Mouse (Mus musculus) forebrain, postnatal 0 days (tissue): ENCODE measurements at regions not wholly inside any gene's neighbourhood (a gene's known extent, or its start where the extent isn't known, plus 50 kb on each side); places are given as distances from the start of the nearest gene placed in this dataset.

Experiments used
- ATAC-seq: fragments of 200-750 bp; cut with Nextera tagmentation; 2 replicates; pipeline ENCODE4 v1.8.0; 2017; ENCODE audit warnings: mild to moderate bottlenecking, moderate library complexity
- DNase-seq: peaks from one replicate; pipeline ENCODE4 v3.0.0-alpha.2; 2015
- H3K27ac ChIP-seq: fragments of 300-500 bp; sonication (generic); 2 replicates; pipeline ENCODE4 v1.5.1; 2014; ENCODE audit warnings: low read depth, mild to moderate bottlenecking, antibody characterized with exemption, low read length, moderate library complexity, mixed read lengths
- H3K27me3 ChIP-seq: fragments of 300-500 bp; sonication (generic); 2 replicates; pipeline ENCODE4 v1.6.1; 2014; ENCODE audit warnings: mild to moderate bottlenecking, low read length, mixed read lengths; ENCODE audit not compliant: insufficient read depth
- H3K36me3 ChIP-seq: fragments of 300-500 bp; sonication (generic); 2 replicates; pipeline ENCODE4 v1.6.1; 2014; ENCODE audit warnings: mild to moderate bottlenecking, moderate library complexity; ENCODE audit not compliant: insufficient read depth
- H3K4me1 ChIP-seq: fragments of 300-500 bp; sonication (generic); 2 replicates; pipeline ENCODE4 v1.6.1; 2014; ENCODE audit warnings: antibody characterized with exemption; ENCODE audit not compliant: insufficient read depth
- H3K4me2 ChIP-seq: fragments of 300-500 bp; sonication (generic); 2 replicates; pipeline ENCODE4 v1.6.1; 2014; ENCODE audit warnings: low read depth, mild to moderate bottlenecking, moderate library complexity
- H3K4me3 ChIP-seq: fragments of 300-500 bp; sonication (generic); 2 replicates; pipeline ENCODE4 v1.5.1; 2014; ENCODE audit warnings: low read depth, low read length, mixed read lengths
- H3K9ac ChIP-seq: fragments of 300-500 bp; sonication (generic); 2 replicates; pipeline ENCODE4 v1.6.1; 2014; ENCODE audit warnings: mild to moderate bottlenecking
- H3K9me3 ChIP-seq: fragments of 300-500 bp; sonication (generic); 2 replicates; pipeline ENCODE4 v1.6.1; 2016; ENCODE audit warnings: low read length
- CTCF ChIP-seq: sonication (generic); IDR thresholded peaks from 2 replicates; pipeline ENCODE4 v1.5.1; 2016; ENCODE audit warnings: antibody characterized with exemption, control low read depth, low read depth
- WGBS: fragments of 180-500 bp; shearing (Covaris S2); extraction: QIAGEN DNeasy Blood & Tissue Kit; methylation state at CpG from one replicate; pipeline ENCODE4 v1.1.7; 2014; 5-methylcytosine and 5-hydroxymethylcytosine counted together

DNA sequence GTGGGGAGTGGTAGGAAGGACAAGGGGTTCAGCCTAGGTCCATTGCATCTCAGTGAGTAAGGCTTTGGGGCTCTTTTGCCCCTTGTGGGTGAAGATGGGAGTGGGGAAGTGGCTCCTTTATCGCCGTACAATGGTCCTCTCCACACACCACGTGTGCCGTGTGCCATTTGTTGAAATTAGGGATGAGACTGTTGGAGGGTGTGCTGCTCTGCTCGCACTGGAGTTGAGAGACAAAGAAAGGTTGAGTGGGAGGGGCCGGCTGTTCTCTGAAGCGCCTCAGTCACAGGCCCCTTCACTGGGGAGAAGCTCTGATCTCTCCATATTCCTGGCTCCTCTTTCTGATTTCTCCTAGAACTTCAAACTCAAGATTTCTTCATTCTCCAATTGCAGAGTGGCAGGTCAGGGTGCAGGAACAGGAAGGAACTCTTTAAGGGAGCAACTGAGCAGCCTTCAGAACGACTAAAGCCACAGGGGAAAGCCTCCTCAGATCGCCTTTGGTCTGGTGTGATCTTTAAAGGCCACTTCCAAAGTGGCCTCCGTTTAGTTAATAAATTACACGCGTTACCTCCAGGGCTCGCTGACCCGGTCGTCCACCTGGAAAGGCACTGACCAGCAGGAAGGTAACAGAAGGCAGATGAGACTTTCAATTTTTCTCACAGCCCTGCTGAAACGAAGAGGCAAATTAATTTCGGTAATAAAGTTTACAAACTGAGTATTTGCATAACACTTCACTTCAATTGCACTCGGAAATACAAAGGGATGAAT is 180.1 kb downstream of the Cdh26 start:
- ATAC-seq (no peak), DNase-seq (no peak)
- WGBS: 56% methylated on average over 18 of the region's 18 CpGs
- H3K27me3 ChIP-seq: no peaks in the 10 kb centered on the region
- no peaks in the 10 kb centered on the region for H3K36me3 ChIP-seq
- no peak overlapping the region for H3K4me3 ChIP-seq
- H3K27ac ChIP-seq: no peak overlapping the region
- TF ChIP-seq CTCF: no peak
- H3K4me2 ChIP-seq: no peak overlapping the region
- no peaks in the 10 kb centered on the region for H3K4me1 ChIP-seq
- H3K9me3 ChIP-seq: no peaks in the 10 kb centered on the region
- H3K9ac ChIP-seq: no peak overlapping the region

- H3K4me2 ChIP-seq: no peak overlapping the region
- H3K27me3 ChIP-seq: no peaks in the 10 kb centered on the region
- no peaks in the 10 kb centered on the region for H3K36me3 ChIP-seq
- no peaks in the 10 kb centered on the region for H3K4me1 ChIP-seq
- no peak overlapping the region for H3K9ac ChIP-seq
- ATAC-seq (no peak), DNase-seq (no peak)
- no peaks in the 10 kb centered on the region for H3K9me3 ChIP-seq
- TF ChIP-seq CTCF: no peak
- H3K4me3 ChIP-seq: no peak overlapping the region
- H3K27ac ChIP-seq: no peak overlapping the region
- 49% methylated on average over 7 of the region's 7 CpGs for WGBS
Observed at GRCm38 (mm10) chr2:178614761-178615160, 184.4 kb downstream of the Cdh26 start.

DNA sequence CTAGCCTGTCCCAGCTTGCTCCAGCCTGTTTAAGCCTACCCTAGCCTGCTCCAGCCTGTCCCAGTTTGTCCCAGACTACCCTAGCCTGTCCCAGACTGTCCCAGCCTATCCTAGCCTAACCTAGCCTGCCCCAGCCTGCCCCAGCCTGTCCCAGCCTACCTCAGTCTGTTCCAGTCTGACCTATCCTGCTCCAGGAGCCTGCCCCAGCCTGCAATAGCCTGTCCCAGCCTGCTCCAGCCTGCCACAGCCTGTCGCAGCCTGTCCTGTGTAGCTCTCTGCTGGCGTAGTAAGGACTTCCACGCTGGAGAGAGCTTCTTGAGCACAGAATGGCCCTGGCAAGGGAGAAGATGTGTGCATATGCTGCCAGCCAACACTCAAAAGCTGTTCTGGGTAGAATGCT is 192.5 kb downstream of the Cdh26 start:
- H3K36me3 ChIP-seq: no peaks in the 10 kb centered on the region
- peak; percentile 21; the same call in 1 of the 2 replicates for TF ChIP-seq CTCF
- no peak overlapping the region for H3K4me2 ChIP-seq
- H3K4me1 ChIP-seq: no peaks in the 10 kb centered on the region
- DNase-seq (peak; percentile 48), ATAC-seq (peak; percentile 81)
- no peak overlapping the region for H3K27ac ChIP-seq
- WGBS: 73% methylated on average over 3 of the region's 3 CpGs
- H3K9me3 ChIP-seq: no peaks in the 10 kb centered on the region
- H3K27me3 ChIP-seq: no peaks in the 10 kb centered on the region; the same call in 1 of the 2 replicates
- no peak overlapping the region for H3K9ac ChIP-seq
- H3K4me3 ChIP-seq: no peak overlapping the region

- no peaks in the 10 kb centered on the region for H3K4me1 ChIP-seq
Observed at GRCm38 (mm10) chr2:178624475-178624874, 194.1 kb downstream of the Cdh26 start.

DNA sequence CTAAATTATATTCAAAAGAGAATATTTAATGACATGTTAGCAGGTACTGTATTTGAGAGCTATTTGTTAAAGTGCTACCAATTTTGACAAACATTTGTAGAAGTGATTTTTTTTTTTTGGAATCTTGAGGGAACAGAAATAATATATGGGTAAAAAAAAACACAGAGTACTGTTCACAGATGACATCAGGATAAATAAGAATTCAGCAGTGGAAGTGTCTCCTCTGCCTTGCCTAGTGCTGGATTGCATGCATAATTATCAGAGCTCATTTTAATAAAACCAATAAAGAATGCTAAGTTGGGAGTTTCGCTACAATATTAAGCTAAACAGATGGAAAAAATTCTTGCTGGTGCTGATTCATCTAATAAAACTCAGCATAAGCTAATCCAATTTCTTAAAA is 194.6 kb downstream of the Cdh26 start:
- H3K4me3 ChIP-seq: no peak overlapping the region
- H3K27ac ChIP-seq: no peak overlapping the region
- 31% methylated on average over 1 of the region's 1 CpGs for WGBS
- H3K36me3 ChIP-seq: no peaks in the 10 kb centered on the region
- H3K9ac ChIP-seq: no peak overlapping the region
- H3K4me2 ChIP-seq: no peak overlapping the region
- DNase-seq: no peak
- H3K9me3 ChIP-seq: no peaks in the 10 kb centered on the region
- no peak for TF ChIP-seq CTCF
- H3K27me3 ChIP-seq: no peaks in the 10 kb centered on the region; the same call in 1 of the 2 replicates
- no peaks in the 10 kb centered on the region for H3K4me1 ChIP-seq
- peak; percentile 65; the same call in 1 of the 2 replicates for ATAC-seq

More at GRCm38 (mm10) chr2:178624475-178624874, 194.1 kb downstream of the Cdh26 start:
- Histone ChIP-seq H3K4me3 (no peak overlapping the region), H3K36me3 (no peaks in the 10 kb centered on the region), H3K4me2 (no peak overlapping the region), H3K27me3 (no peaks in the 10 kb centered on the region; the same call in 1 of the 2 replicates), H3K9ac (no peak overlapping the region), H3K9me3 (no peaks in the 10 kb centered on the region), H3K27ac (no peak overlapping the region)
- 57% methylated on average over 3 of the region's 3 CpGs for WGBS
- no peak for TF ChIP-seq CTCF
- ATAC-seq: no peak
- no peak for DNase-seq

DNA sequence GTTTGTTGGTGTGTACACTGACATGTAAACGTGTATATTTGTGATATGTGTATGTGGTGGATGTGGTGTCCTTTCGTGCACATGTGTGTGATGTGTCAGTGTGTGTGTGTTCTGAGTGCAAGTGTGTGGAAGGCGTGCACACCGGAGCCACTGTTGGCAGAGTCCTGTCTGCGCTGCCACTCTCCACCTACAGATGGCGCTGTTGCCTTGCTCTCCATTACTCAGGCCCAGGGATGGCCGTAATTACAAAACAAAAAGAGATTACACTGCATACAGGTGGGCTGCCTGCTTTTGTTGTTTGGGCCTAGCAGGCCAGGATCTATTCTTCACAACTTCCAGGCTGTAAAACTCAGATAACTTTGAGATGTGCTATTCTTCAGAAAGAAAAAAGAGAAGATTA is 199.4 kb downstream of the Cdh26 start:
- H3K9ac ChIP-seq: no peak overlapping the region
- ATAC-seq (peak; percentile 62), DNase-seq (peak; percentile 83)
- H3K36me3 ChIP-seq: no peaks in the 10 kb centered on the region
- no peak overlapping the region for H3K4me3 ChIP-seq
- H3K27ac ChIP-seq: no peak overlapping the region
- no peaks in the 10 kb centered on the region for H3K9me3 ChIP-seq
- H3K4me2 ChIP-seq: no peak overlapping the region
- TF ChIP-seq CTCF: peak; percentile 99
- no peaks in the 10 kb centered on the region for H3K4me1 ChIP-seq
- WGBS: 15% methylated on average over 7 of the region's 7 CpGs
- H3K27me3 ChIP-seq: no peaks in the 10 kb centered on the region; the same call in 1 of the 2 replicates

DNA sequence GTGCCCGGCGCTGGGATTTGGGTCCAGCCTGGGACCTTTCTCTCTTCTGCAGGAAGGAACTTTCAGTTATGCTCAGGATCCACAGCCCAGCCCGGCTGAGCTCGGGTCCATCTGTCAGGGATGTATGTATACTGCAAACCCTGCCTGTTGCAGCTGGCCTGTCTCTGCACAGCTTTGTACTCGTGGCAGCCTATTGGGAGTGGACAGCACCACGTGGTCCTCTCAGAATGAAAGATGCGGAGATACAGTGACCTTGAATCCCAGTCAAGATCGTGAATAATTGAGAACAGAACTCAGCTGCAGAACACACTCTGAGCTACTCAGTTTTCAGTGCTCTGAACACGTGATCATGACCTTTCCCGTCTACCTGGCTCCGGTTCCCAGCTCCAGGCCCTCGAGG is 200.2 kb downstream of the Cdh26 start:
- H3K4me3 ChIP-seq: no peak overlapping the region
- H3K36me3 ChIP-seq: no peaks in the 10 kb centered on the region
- no peak for DNase-seq
- no peaks in the 10 kb centered on the region; the same call in 1 of the 2 replicates for H3K27me3 ChIP-seq
- no peak overlapping the region for H3K9ac ChIP-seq
- no peaks in the 10 kb centered on the region for H3K4me1 ChIP-seq
- 84% methylated on average over 12 of the region's 12 CpGs for WGBS
- TF ChIP-seq CTCF: no peak
- no peak for ATAC-seq
- H3K27ac ChIP-seq: no peak overlapping the region
- no peak overlapping the region for H3K4me2 ChIP-seq
- H3K9me3 ChIP-seq: no peaks in the 10 kb centered on the region
